Mouse (Mus musculus) adipocyte (in vitro differentiated cells): ENCODE data around the gene Lmx1b.

ENCODE experiments used
- DNase-seq: peaks from one replicate; pipeline ENCODE4 v3.0.0-alpha.2; 2016; ENCODE audit warnings: low spot score

The Lmx1b gene

GRCm38 (mm10) chr2:33582457-33583060 lies 57.8 kb downstream of the Lmx1b start:
- DNase-seq, result no peak

- no peak for DNase-seq
Measured at GRCm38 (mm10) chr2:33581866-33582265, 58.4 kb downstream of the Lmx1b start.

- DNase-seq, result no peak
Measured at GRCm38 (mm10) chr2:33581449-33581777, 58.9 kb downstream of the Lmx1b start.

- DNase-seq, result no peak
Measured at GRCm38 (mm10) chr2:33580697-33581448, 59.4 kb downstream of the Lmx1b start.

DNA sequence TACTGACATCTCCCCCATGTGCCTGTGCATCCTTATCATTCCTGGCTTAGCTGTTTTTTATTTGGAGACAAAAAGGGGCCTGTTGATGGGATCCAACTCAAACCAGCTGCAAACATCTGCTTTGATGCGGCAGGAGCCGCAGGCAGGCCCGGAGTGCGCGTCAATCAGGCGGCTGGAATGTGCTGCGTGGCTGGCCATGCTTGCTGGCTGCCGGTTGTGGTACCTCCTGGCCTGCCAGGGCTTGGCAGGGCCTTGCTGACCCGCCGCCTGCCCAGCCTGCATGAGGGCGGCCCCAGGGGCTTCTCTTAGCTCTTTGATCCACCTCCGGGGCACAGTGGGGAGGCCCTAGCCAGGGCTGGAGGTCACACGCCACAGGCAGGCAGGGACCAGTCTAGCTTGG lies 64.9 kb downstream of the Lmx1b start:
- DNase-seq, result no peak

- DNase-seq, result no peak
Measured at GRCm38 (mm10) chr2:33573075-33573474, 67.2 kb downstream of the Lmx1b start.

DNA sequence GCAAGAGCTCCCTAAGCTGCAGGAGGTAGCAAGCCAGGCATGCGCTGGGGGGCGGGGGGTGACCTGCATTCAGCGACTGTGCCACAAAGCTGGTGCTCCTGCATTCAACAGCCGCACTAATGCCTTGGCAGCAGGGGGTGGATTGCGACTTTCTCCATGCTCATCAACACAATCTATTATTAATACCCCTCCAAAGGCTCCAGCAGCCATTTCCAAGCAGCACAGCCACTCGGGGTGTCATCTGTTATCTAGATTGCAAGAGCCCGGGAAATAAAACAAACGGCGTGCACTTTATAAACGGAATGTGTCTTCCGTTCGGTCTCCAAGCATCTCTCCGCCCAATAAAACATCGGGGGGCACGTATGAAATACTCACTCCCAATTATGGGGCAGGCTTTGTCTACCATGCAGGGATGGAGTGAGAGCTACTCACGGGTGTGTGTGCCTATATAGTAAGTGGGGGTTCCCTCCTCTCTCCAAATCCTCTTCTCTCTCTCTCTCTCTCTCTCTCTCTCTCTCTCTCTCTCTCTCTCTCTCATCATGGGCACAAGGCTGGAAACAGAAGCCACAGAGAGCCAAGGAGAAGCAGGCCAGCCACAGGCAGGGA lies 69.0 kb downstream of the Lmx1b start:
- DNase-seq, result no peak

DNA sequence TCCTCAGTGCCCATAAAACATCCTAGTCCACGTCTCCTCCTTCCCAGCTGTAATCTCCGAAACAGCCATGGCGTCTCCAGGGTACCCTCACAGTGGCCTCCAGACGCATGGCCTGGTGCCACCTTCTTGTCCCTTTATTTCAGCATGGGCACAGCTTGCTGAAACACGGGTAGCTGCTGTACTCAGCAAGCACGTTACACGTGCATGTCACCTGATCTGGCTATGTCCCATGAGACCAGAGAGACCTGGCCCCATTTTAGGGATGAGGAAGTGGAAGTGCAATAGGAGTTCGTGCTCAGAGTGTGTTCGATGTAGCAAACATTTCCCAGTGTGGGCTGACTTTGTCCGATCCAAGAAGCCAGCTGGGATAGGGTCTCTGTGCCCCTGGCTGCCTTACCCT lies 70.6 kb downstream of the Lmx1b start:
- DNase-seq, result no peak

GRCm38 (mm10) chr2:33569240-33569639 lies 71.1 kb downstream of the Lmx1b start:
- DNase-seq, result no peak

- no peak for DNase-seq
Measured at GRCm38 (mm10) chr2:33565886-33566285, 74.4 kb downstream of the Lmx1b start.

GRCm38 (mm10) chr2:33564748-33565147 lies 75.6 kb downstream of the Lmx1b start:
- no peak for DNase-seq

DNA sequence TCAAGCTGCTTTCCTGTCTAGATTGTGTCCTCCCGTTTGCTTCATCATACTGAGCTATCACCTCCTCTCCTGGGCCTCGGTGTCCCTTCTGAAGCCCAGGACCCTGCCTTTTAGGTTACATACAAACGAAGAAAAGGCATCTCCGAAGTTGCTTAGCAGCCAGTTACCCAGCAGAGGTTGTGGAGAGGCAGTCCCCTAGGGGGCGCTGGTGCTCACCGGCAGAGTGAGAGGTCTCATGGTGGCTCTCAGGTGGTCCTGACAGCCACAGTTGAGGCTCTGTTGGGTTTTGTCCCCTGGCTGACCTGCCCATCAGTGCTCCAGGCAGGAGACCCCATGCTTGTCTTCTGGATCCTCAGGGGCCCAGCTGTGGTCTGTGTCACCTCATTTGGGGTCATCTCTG lies 80.6 kb downstream of the Lmx1b start:
- no peak for DNase-seq

- DNase-seq, result no peak
Measured at GRCm38 (mm10) chr2:33559334-33559733, 81.0 kb downstream of the Lmx1b start.

- peak; percentile 77 for DNase-seq
Measured at GRCm38 (mm10) chr2:33558233-33558632, 82.1 kb downstream of the Lmx1b start.

DNA sequence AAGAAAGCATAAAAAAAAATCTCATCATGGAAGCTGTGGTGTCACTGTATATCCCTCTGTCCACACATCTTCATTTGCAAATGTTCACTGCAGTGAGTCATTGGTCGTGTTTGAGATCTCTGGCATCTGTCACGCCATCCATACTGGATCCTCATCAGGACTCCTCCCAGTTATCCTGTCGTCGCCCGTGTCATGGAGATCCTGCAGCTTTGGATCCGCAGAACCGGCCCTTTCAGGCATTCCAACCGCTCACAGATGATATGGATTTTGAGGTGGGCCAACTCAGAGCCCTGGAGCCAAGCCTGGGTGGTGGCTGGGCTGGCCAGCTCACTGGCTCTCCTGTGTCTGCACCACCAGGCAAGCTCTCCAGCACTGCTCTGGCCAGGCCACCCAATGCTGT lies 84.7 kb downstream of the Lmx1b start:
- no peak for DNase-seq

DNA sequence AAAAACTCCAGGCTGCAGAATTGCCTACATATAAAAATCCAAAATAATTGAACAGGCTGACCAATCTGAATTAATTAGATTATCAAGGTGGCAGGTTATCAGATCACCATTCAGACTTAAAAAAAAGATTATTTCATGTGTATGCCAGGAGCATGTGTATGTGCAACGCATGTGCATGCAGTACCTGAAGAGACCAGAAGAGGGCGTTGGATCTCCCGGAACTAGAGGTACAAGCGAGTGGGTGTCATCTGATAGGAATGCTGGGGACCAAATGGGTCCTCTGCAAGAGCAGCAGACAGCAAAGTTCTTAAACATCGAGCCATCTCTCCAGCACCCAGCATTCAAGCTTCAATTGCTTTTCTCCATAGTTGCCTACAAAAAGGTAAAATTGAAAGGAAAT lies 87.6 kb downstream of the Lmx1b start:
- DNase-seq, result no peak

DNA sequence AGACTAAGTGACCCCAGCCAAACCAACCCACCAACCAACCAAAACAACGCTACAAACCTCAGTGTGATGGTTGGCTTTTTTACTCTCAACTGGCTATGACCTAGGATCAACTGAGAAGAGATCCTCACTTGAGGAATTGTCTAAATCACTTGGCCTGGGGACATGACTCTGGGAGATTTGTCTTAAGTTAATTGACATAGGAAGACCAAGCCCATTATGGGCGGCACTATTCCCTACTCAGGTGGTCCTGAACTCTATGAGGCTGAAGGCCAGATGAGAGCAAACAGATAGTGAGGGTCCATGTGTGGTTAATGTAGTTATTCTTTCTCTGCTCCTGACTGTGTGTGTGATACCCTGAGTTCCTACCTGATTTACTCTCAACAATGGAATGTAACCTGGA lies 92.7 kb downstream of the Lmx1b start:
- no peak for DNase-seq

DNA sequence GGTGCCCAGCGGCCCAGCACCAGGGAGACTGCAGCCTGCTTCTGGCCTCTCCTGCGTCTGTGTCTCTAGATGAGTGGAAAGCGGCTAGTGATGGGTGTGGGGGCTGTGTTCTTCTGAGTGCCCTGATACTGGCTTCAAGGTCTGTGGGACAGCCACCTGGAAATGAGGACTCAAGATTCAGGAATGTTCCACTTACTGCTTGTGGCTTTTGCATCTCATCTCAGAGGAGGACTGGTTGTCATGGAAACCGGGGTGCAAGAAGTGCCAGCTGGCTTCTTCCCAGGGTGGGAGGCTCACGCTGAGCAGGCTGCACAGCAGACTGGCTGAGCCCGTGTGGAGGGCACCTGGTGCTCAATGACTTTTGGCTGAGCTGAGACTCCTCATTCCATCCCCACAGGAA lies 93.4 kb downstream of the Lmx1b start:
- DNase-seq, result no peak

GRCm38 (mm10) chr2:33546051-33546450 lies 94.3 kb downstream of the Lmx1b start:
- no peak for DNase-seq

- no peak for DNase-seq
Measured at GRCm38 (mm10) chr2:33544781-33545566, 95.3 kb downstream of the Lmx1b start.

GRCm38 (mm10) chr2:33544203-33544762 lies 96.0 kb downstream of the Lmx1b start:
- no peak for DNase-seq

DNA sequence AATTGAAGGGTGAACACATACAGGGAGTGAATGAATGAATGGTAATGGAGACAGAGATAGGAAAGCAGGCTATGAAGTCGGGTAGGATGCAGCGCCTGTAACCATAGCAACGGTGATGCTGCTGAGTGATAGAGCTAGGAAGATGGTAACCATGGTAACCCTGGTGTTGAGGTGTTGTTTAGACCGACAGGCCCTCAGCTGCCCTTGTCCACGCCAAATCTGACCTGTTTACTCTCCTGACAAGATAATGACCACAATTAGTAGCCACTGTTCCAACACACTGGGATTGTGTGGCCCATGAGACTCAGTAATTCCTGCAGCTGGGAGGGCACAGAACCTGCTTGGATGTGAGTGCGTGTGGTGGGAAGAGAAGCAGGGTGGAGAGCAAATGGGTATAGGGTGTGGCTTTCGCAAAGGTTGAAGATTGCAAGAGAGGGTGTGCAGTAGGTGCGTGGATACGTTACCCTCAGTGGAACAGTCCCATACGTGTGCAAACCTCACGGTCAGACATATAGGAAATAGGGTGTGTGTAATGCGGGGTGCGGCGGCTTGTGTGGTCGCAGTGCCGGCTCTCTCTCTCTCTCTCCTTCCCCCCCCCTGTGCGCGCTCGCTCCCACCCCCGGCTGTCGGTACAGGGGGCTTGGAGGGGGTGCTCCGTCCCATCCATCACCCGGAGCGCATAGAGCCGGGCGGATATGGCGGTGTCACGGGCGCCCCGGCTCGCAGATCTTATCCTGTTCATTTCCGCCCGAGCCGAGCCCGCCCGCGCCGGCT lies 96.7 kb downstream of the Lmx1b start:
- no peak for DNase-seq
